Mouse (Mus musculus): ENCODE data around the gene Ubald1. TPM values are rescaled to one million over a fixed set of nuclear protein-coding genes. Genes with fewer than 3 reads are reported as not detected.

The Ubald1 gene
- polyA plus RNA-seq (2014; fragmentation: Nextera tagmentation; extraction: Ambion mirVana): 41.4 and 46.1 TPM in 2 replicates

- Histone ChIP-seq H3K4me1 (ENCODE audit: control insufficient read depth, insufficient read depth, low read length) (peaks cover 34% of the 10 kb centered on the region), H3K9ac (replicated peaks; ENCODE audit: low read depth, low read length) (peak within 1 kb of the TSS; percentile 94), H3K4me2 (replicated peaks; ENCODE audit: low read depth, low read length) (peak within 1 kb of the TSS; percentile 86), H3K4me3 (ENCODE audit: low read depth, low read length) (peak within 1 kb of the TSS; percentile 90), H3K36me3 (ENCODE audit: control insufficient read depth, insufficient read depth, low read length) (peaks cover 11% of the 10 kb centered on the region), H3K27me3 (ENCODE audit: control insufficient read depth, insufficient read depth, low read length) (no peaks in the 10 kb centered on the region), H3K9me3 (ENCODE audit: control insufficient read depth, low read depth, low read length) (no peaks in the 10 kb centered on the region), H3K27ac (ENCODE audit: low read length) (peak within 1 kb of the TSS; percentile 100)
- under 1% methylated on average over 48 of the region's 48 CpGs for WGBS
- peak; percentile 87 for ATAC-seq (ENCODE audit: insufficient number of reproducible peaks, insufficient read depth, low FRiP score, low read depth)
Observed at GRCm38 (mm10) chr16:4880136-4880825, at the start of gene Ubald1. Ubald1 (minus strand) TSS chr16:4880315.

- Histone ChIP-seq H3K27ac (ENCODE audit: low read length) (no peak overlapping the region), H3K36me3 (ENCODE audit: control insufficient read depth, insufficient read depth, low read length) (peaks cover 84% of the 10 kb centered on the region), H3K4me1 (ENCODE audit: control insufficient read depth, insufficient read depth, low read length) (no peaks in the 10 kb centered on the region), H3K9ac (replicated peaks; ENCODE audit: low read depth, low read length) (no peak overlapping the region), H3K4me3 (ENCODE audit: low read depth, low read length) (no peak overlapping the region), H3K9me3 (ENCODE audit: control insufficient read depth, low read depth, low read length) (no peaks in the 10 kb centered on the region), H3K4me2 (replicated peaks; ENCODE audit: low read depth, low read length) (no peak overlapping the region), H3K27me3 (ENCODE audit: control insufficient read depth, insufficient read depth, low read length) (no peaks in the 10 kb centered on the region)
- ATAC-seq (ENCODE audit: insufficient number of reproducible peaks, insufficient read depth, low FRiP score, low read depth): no peak; the same call in 1 of the 2 replicates
- WGBS: 63% methylated on average over 2 of the region's 2 CpGs
Observed at GRCm38 (mm10) chr16:4928474-4928873, 48.4 kb upstream of the Ubald1 start.

GRCm38 (mm10) chr16:4927967-4928366 lies 47.9 kb upstream of the Ubald1 start:
- Histone ChIP-seq H3K27ac (ENCODE audit: low read length) (no peak overlapping the region), H3K9ac (replicated peaks; ENCODE audit: low read depth, low read length) (no peak overlapping the region), H3K9me3 (ENCODE audit: control insufficient read depth, low read depth, low read length) (no peaks in the 10 kb centered on the region), H3K36me3 (ENCODE audit: control insufficient read depth, insufficient read depth, low read length) (peaks cover 85% of the 10 kb centered on the region), H3K4me3 (ENCODE audit: low read depth, low read length) (no peak overlapping the region), H3K27me3 (ENCODE audit: control insufficient read depth, insufficient read depth, low read length) (no peaks in the 10 kb centered on the region), H3K4me1 (ENCODE audit: control insufficient read depth, insufficient read depth, low read length) (no peaks in the 10 kb centered on the region), H3K4me2 (replicated peaks; ENCODE audit: low read depth, low read length) (no peak overlapping the region)
- no peak for ATAC-seq (ENCODE audit: insufficient number of reproducible peaks, insufficient read depth, low FRiP score, low read depth)
- 93% methylated on average over 7 of the region's 7 CpGs for WGBS

GRCm38 (mm10) chr16:4923996-4924395 lies 43.9 kb upstream of the Ubald1 start:
- H3K4me2 ChIP-seq (replicated peaks; ENCODE audit: low read depth, low read length): no peak overlapping the region
- 89% methylated on average over 5 of the region's 5 CpGs for WGBS
- no peak overlapping the region for H3K4me3 ChIP-seq (ENCODE audit: low read depth, low read length)
- ATAC-seq (ENCODE audit: insufficient number of reproducible peaks, insufficient read depth, low FRiP score, low read depth): no peak
- no peak overlapping the region for H3K27ac ChIP-seq (ENCODE audit: low read length)
- H3K27me3 ChIP-seq (ENCODE audit: control insufficient read depth, insufficient read depth, low read length): no peaks in the 10 kb centered on the region
- peaks cover 62% of the 10 kb centered on the region for H3K36me3 ChIP-seq (ENCODE audit: control insufficient read depth, insufficient read depth, low read length)
- no peak overlapping the region for H3K9ac ChIP-seq (replicated peaks; ENCODE audit: low read depth, low read length)
- H3K4me1 ChIP-seq (ENCODE audit: control insufficient read depth, insufficient read depth, low read length): no peaks in the 10 kb centered on the region
- no peaks in the 10 kb centered on the region for H3K9me3 ChIP-seq (ENCODE audit: control insufficient read depth, low read depth, low read length)

GRCm38 (mm10) chr16:4922481-4922880 lies 42.4 kb upstream of the Ubald1 start:
- no peak for ATAC-seq (ENCODE audit: insufficient number of reproducible peaks, insufficient read depth, low FRiP score, low read depth)
- H3K9ac ChIP-seq (replicated peaks; ENCODE audit: low read depth, low read length): no peak overlapping the region
- H3K4me2 ChIP-seq (replicated peaks; ENCODE audit: low read depth, low read length): no peak overlapping the region
- H3K27ac ChIP-seq (ENCODE audit: low read length): no peak overlapping the region
- no peak overlapping the region for H3K4me3 ChIP-seq (ENCODE audit: low read depth, low read length)
- no peaks in the 10 kb centered on the region for H3K4me1 ChIP-seq (ENCODE audit: control insufficient read depth, insufficient read depth, low read length)
- no peaks in the 10 kb centered on the region for H3K27me3 ChIP-seq (ENCODE audit: control insufficient read depth, insufficient read depth, low read length)
- peaks cover 49% of the 10 kb centered on the region for H3K36me3 ChIP-seq (ENCODE audit: control insufficient read depth, insufficient read depth, low read length)
- H3K9me3 ChIP-seq (ENCODE audit: control insufficient read depth, low read depth, low read length): no peaks in the 10 kb centered on the region
- WGBS: 88% methylated on average over 6 of the region's 6 CpGs

- Histone ChIP-seq H3K36me3 (ENCODE audit: control insufficient read depth, insufficient read depth, low read length) (peaks cover 45% of the 10 kb centered on the region), H3K9me3 (ENCODE audit: control insufficient read depth, low read depth, low read length) (no peaks in the 10 kb centered on the region), H3K4me2 (replicated peaks; ENCODE audit: low read depth, low read length) (no peak overlapping the region), H3K27me3 (ENCODE audit: control insufficient read depth, insufficient read depth, low read length) (no peaks in the 10 kb centered on the region), H3K4me1 (ENCODE audit: control insufficient read depth, insufficient read depth, low read length) (no peaks in the 10 kb centered on the region), H3K27ac (ENCODE audit: low read length) (no peak overlapping the region), H3K9ac (replicated peaks; ENCODE audit: low read depth, low read length) (no peak overlapping the region), H3K4me3 (ENCODE audit: low read depth, low read length) (no peak overlapping the region)
- no peak for ATAC-seq (ENCODE audit: insufficient number of reproducible peaks, insufficient read depth, low FRiP score, low read depth)
- WGBS: 64% methylated on average over 4 of the region's 4 CpGs
Observed at GRCm38 (mm10) chr16:4920556-4920955, 40.4 kb upstream of the Ubald1 start.

- H3K4me3 ChIP-seq (ENCODE audit: low read depth, low read length): no peak overlapping the region
- no peak overlapping the region for H3K4me2 ChIP-seq (replicated peaks; ENCODE audit: low read depth, low read length)
- 88% methylated on average over 2 of the region's 2 CpGs for WGBS
- H3K9me3 ChIP-seq (ENCODE audit: control insufficient read depth, low read depth, low read length): no peaks in the 10 kb centered on the region
- H3K9ac ChIP-seq (replicated peaks; ENCODE audit: low read depth, low read length): no peak overlapping the region
- H3K27me3 ChIP-seq (ENCODE audit: control insufficient read depth, insufficient read depth, low read length): no peaks in the 10 kb centered on the region
- H3K27ac ChIP-seq (ENCODE audit: low read length): no peak overlapping the region
- no peak for ATAC-seq (ENCODE audit: insufficient number of reproducible peaks, insufficient read depth, low FRiP score, low read depth)
- H3K36me3 ChIP-seq (ENCODE audit: control insufficient read depth, insufficient read depth, low read length): peaks cover 23% of the 10 kb centered on the region
- H3K4me1 ChIP-seq (ENCODE audit: control insufficient read depth, insufficient read depth, low read length): no peaks in the 10 kb centered on the region
Observed at GRCm38 (mm10) chr16:4916608-4917007, 36.5 kb upstream of the Ubald1 start.

- WGBS: 90% methylated on average over 3 of the region's 3 CpGs
- ATAC-seq (ENCODE audit: insufficient number of reproducible peaks, insufficient read depth, low FRiP score, low read depth): no peak
- peaks cover 28% of the 10 kb centered on the region for H3K36me3 ChIP-seq (ENCODE audit: control insufficient read depth, insufficient read depth, low read length)
Observed at GRCm38 (mm10) chr16:4915931-4916330, 35.8 kb upstream of the Ubald1 start.

More at GRCm38 (mm10) chr16:4915931-4916330, 35.8 kb upstream of the Ubald1 start:
- H3K4me3 ChIP-seq (ENCODE audit: low read depth, low read length): no peak overlapping the region
- H3K9ac ChIP-seq (replicated peaks; ENCODE audit: low read depth, low read length): no peak overlapping the region
- no peak overlapping the region for H3K27ac ChIP-seq (ENCODE audit: low read length)
- no peaks in the 10 kb centered on the region for H3K4me1 ChIP-seq (ENCODE audit: control insufficient read depth, insufficient read depth, low read length)
- no peaks in the 10 kb centered on the region for H3K9me3 ChIP-seq (ENCODE audit: control insufficient read depth, low read depth, low read length)
- H3K4me2 ChIP-seq (replicated peaks; ENCODE audit: low read depth, low read length): no peak overlapping the region
- no peaks in the 10 kb centered on the region for H3K27me3 ChIP-seq (ENCODE audit: control insufficient read depth, insufficient read depth, low read length)
